14 mouse cellular contexts compared by ENCODE assay signal in the genomic region with DNA sequence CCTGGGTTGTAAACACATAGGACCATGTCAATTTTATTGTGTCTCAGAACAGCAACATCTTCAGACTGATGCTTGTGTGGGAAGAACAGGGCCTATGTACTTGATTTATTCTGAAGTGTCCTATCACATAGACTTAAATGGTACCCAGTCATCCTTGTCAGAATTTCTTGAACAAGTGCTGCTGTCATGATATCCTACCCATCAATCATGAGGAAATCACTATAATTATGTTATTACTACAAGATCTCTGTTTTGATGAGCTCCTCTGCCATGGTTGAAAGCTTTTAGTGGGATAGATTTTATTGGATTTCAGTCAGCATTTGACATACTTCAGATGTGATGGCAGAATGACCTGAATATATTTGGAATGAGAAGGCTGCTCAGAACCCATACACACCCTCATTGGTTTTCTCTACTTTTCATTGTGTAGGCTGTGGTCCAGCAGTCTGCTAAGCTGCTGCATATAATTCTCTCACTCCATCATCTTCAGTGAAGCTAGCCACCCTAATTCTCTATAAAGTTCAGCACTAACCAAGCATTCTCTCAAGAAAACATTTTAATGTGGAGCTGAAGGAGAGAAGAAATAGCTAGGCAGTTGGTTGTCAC.
"Had no signal": no experiment of that assay in that cellular context is flagged by ENCODE, and none has a peak within 500 bp of the region (broad histone marks: within the 10 kb centered on the region; RNA-seq: fewer than 3 reads in every experiment).

No protein-coding gene starts in this region.

- H3K9me3 ChIP-seq: limb, embryonic 12.5 days; liver, embryonic 13.5 days; lung, embryonic 15.5 days; midbrain, embryonic 12.5 days had no signal

- H3K4me2 ChIP-seq: limb, embryonic 12.5 days; liver, embryonic 13.5 days; lung, embryonic 15.5 days; midbrain, embryonic 12.5 days had no signal

- H3K27ac ChIP-seq: kidney, postnatal 0 days; limb, embryonic 12.5 days; liver, embryonic 13.5 days; lung, embryonic 15.5 days; midbrain, embryonic 12.5 days; stomach, postnatal 0 days had no signal

- H3K36me3 ChIP-seq: limb, embryonic 12.5 days; liver, embryonic 13.5 days; lung, embryonic 15.5 days; midbrain, embryonic 12.5 days had no signal

- H3K27me3 ChIP-seq: limb, embryonic 12.5 days; liver, embryonic 13.5 days; lung, embryonic 15.5 days; midbrain, embryonic 12.5 days had no signal

- H3K9ac ChIP-seq: limb, embryonic 12.5 days; liver, embryonic 13.5 days; liver, postnatal 0 days; lung, embryonic 15.5 days; midbrain, embryonic 12.5 days had no signal

- H3K4me1 ChIP-seq: limb, embryonic 12.5 days; liver, embryonic 13.5 days; lung, embryonic 15.5 days; midbrain, embryonic 12.5 days had no signal

- DNase-seq: kidney, adult 8-10 months; kidney, postnatal 36 days; layer of hippocampus, adult 9-11 months; layer of hippocampus, postnatal 36 days; liver; liver, embryonic 13.5 days; liver, postnatal 0 days; right cerebral cortex, adult 18-20 months had no signal

- ATAC-seq: liver, postnatal 0 days had no signal

- H3K4me3 ChIP-seq: limb, embryonic 12.5 days; liver, embryonic 13.5 days; lung, embryonic 15.5 days; midbrain, embryonic 12.5 days; myocyte had no signal
